Mouse (Mus musculus) intestine, embryonic 14.5 days (tissue): Measurements from ENCODE around the gene Itga11. TPM values are rescaled to one million over a fixed set of nuclear protein-coding genes. Genes with fewer than 3 reads are reported as not detected.

Source experiments
- ATAC-seq: fragments of 200-750 bp; cut with Nextera tagmentation; replicated peaks from 2 replicates; pipeline ENCODE4 v1.8.0; 2017; ENCODE audit warnings: low read depth, moderate number of reproducible peaks, moderate TSS enrichment, moderate library complexity; ENCODE audit not compliant: low FRiP score, low TSS enrichment
- DNase-seq: peaks from one replicate; pipeline ENCODE4 v3.0.0-alpha.2; 2018; ENCODE audit warnings: low spot score
- H3K27ac ChIP-seq: fragments of 300-500 bp; sonication (generic); 2 replicates; pipeline ENCODE4 v1.5.1; 2014; ENCODE audit warnings: low read depth, mild to moderate bottlenecking, control low read depth
- H3K27me3 ChIP-seq: fragments of 300-500 bp; sonication (generic); replicated peaks from 2 replicates; pipeline ENCODE4 v1.6.1; 2014; ENCODE audit warnings: low read length, control low read depth; ENCODE audit not compliant: control insufficient read depth, insufficient read depth
- H3K36me3 ChIP-seq: fragments of 300-500 bp; sonication (generic); 2 replicates; pipeline ENCODE4 v1.6.1; 2014; ENCODE audit warnings: low read length, control low read depth; ENCODE audit not compliant: control insufficient read depth, insufficient read depth
- H3K4me1 ChIP-seq: fragments of 300-500 bp; sonication (generic); replicated peaks from 2 replicates; pipeline ENCODE4 v1.6.1; 2014; ENCODE audit warnings: low read length, control low read depth, mixed read lengths; ENCODE audit not compliant: control insufficient read depth, insufficient read depth
- H3K4me2 ChIP-seq: fragments of 300-500 bp; sonication (generic); 2 replicates; pipeline ENCODE4 v1.6.1; 2014; ENCODE audit warnings: low read length
- H3K4me3 ChIP-seq: fragments of 300-500 bp; sonication (generic); 2 replicates; pipeline ENCODE4 v1.5.1; 2014; ENCODE audit warnings: low read depth, low read length, control low read depth, mixed read lengths
- H3K9ac ChIP-seq: fragments of 300-500 bp; sonication (generic); 2 replicates; pipeline ENCODE4 v1.6.1; 2014; ENCODE audit warnings: mild to moderate bottlenecking, low read length
- H3K9me3 ChIP-seq: fragments of 300-500 bp; sonication (generic); 2 replicates; pipeline ENCODE4 v1.6.1; 2016; ENCODE audit warnings: low read length, control low read depth; ENCODE audit not compliant: control insufficient read depth
- WGBS: fragments of 180-500 bp; shearing (Covaris S2); extraction: QIAGEN DNeasy Blood & Tissue Kit; methylation state at CpG from one replicate; pipeline ENCODE4 v1.1.7; 2014; 5-methylcytosine and 5-hydroxymethylcytosine counted together
- polyA plus RNA-seq: library from polyadenylated mRNA; unstranded; fragments of >200 nt; fragmentation: Nextera tagmentation; extraction: Ambion mirVana; gene quantifications from 2 replicates; pipeline ENCODE4 v1.2.1, GENCODE M21; 2014

Gene Itga11
- polyA plus RNA-seq: 4.2 and 4.8 TPM in 2 replicates

DNA sequence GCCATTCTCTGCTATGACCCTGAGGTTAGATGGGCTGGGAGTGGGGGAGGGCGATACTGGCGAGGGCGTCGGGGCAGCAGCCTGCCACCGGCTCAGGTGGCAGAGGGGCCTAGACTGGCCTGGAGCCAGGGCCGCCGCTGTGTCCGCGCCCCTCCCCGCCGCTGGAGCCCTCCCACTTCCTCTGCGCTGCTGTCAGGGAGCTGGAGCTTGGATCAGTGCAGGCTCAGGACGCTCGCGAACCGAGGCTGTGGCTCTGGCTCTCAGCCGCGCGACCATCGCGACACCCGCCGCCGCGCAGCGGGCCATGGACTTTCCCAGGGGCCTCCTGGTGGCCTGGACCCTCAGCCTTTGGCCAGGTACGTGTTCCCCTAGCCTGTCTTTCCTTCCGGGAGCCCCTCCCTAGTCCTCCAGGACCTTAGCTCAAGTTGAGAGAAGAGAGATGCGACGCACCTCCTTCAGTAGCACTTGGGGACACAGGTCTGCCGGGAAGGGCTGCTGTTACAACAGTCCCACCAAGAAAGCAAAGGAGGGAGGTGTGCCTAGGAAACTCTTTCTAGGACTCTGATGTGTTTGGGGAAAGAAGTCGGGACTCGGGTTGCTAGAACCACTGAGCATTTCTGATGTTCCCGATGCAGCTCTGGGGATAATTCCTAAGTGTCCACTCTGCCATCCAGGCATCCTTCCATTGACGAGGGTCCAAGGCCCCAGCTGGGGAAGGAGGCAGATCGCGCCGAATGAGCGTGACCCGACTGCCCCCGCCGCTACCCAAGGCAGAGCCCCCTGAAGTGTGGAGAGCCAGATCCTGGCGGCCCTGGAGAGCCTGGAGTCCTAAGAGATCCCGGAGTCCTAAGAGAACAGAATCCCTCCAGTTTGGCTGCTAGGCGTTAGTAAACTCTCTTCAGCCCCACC, at the start of gene Itga11:
Gene Itga11 (plus strand): TSS at position 186 of the 909 bp plus-strand sequence.
- peak; percentile 72 for DNase-seq
- Histone ChIP-seq H3K4me2 (peak within 1 kb of the TSS; percentile 77), H3K27ac (no peak within 1 kb of the TSS), H3K4me3 (peak within 1 kb of the TSS; percentile 46), H3K36me3 (no peaks in the 10 kb centered on the region), H3K4me1 (peaks cover 4% of the 10 kb centered on the region; the same call in 1 of the 2 replicates), H3K9ac (peak within 1 kb of the TSS; percentile 47), H3K9me3 (no peaks in the 10 kb centered on the region), H3K27me3 (peaks cover 38% of the 10 kb centered on the region)
- peak; percentile 76; the same call in 1 of the 2 replicates for ATAC-seq
- 2% methylated on average over 45 of the region's 45 CpGs for WGBS

GRCm38 (mm10) chr9:62630631-62631240, 46.9 kb upstream of the Itga11 start:
- Histone ChIP-seq H3K9ac (no peak overlapping the region), H3K4me3 (no peak overlapping the region), H3K27ac (no peak overlapping the region), H3K9me3 (0 out of 2 replicates have a peak, but pooled peaks cover 4% of the 10 kb centered on the region), H3K27me3 (no peaks in the 10 kb centered on the region), H3K4me2 (no peak overlapping the region), H3K36me3 (no peaks in the 10 kb centered on the region), H3K4me1 (no peaks in the 10 kb centered on the region; the same call in 1 of the 2 replicates)
- 72% methylated on average over 10 of the region's 10 CpGs for WGBS
- ATAC-seq: no peak
- no peak for DNase-seq

- Histone ChIP-seq H3K27me3 (no peaks in the 10 kb centered on the region), H3K36me3 (no peaks in the 10 kb centered on the region), H3K9ac (no peak overlapping the region), H3K4me2 (no peak overlapping the region), H3K4me1 (no peaks in the 10 kb centered on the region; the same call in 1 of the 2 replicates), H3K27ac (no peak overlapping the region), H3K9me3 (0 out of 2 replicates have a peak, but pooled peaks cover 4% of the 10 kb centered on the region), H3K4me3 (no peak overlapping the region)
- DNase-seq: no peak
- 35% methylated on average over 6 of the region's 6 CpGs for WGBS
- no peak for ATAC-seq
Measured at GRCm38 (mm10) chr9:62632392-62632791, 45.2 kb upstream of the Itga11 start.

DNA sequence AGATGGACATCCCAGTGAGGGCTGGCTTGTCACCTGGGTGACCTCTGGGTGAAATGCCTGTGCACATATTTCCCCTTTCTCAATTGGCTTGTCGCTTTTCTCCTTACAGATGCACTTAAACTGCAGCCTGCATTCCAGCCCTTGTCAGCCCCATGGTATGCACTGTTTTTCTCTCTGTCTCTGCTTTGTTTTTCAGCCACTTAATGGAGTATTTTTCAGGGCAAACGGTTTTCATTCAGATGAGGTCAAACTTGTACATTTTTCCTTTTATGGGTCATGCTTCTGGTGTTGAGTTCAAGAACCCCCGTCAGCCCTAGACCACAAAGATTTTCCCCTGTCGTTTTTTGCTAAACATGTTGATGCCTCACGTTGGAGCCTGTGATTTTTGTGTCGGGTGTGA, 39.6 kb upstream of the Itga11 start:
- 33% methylated on average over 6 of the region's 6 CpGs for WGBS
- DNase-seq: no peak
- ATAC-seq: no peak

GRCm38 (mm10) chr9:62639686-62640085, 37.9 kb upstream of the Itga11 start:
- H3K4me2 ChIP-seq: no peak overlapping the region
- no peaks in the 10 kb centered on the region for H3K4me1 ChIP-seq
- ATAC-seq: no peak
- no peaks in the 10 kb centered on the region for H3K27me3 ChIP-seq
- no peak overlapping the region for H3K9ac ChIP-seq
- H3K9me3 ChIP-seq: no peaks in the 10 kb centered on the region
- DNase-seq: no peak
- H3K27ac ChIP-seq: no peak overlapping the region
- H3K4me3 ChIP-seq: no peak overlapping the region
- H3K36me3 ChIP-seq: no peaks in the 10 kb centered on the region
- 74% methylated on average over 4 of the region's 4 CpGs for WGBS

More for the DNA sequence above, 39.6 kb upstream of the Itga11 start:
- no peaks in the 10 kb centered on the region for H3K27me3 ChIP-seq
- H3K36me3 ChIP-seq: no peaks in the 10 kb centered on the region
- H3K4me2 ChIP-seq: no peak overlapping the region
- no peaks in the 10 kb centered on the region for H3K4me1 ChIP-seq
- no peak overlapping the region for H3K9ac ChIP-seq
- no peak overlapping the region for H3K27ac ChIP-seq
- no peaks in the 10 kb centered on the region for H3K9me3 ChIP-seq
- no peak overlapping the region for H3K4me3 ChIP-seq

DNA sequence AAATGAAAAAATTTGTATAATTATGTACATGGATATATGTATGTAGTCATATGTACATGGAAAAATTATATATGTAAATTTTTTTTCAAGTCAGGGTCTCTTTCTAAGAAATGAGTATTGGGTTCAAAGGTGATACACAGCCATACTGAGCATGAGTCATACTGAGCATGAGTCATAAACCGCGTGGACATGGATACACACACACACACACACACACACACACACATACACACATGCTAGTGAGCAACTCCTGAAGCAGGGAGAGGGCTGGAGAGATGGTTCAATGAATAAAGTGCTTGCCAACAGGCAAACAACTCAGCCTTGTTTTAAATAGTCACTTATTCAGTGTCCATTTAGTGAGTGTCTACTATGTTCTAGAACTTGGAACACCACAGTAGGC, 37.4 kb upstream of the Itga11 start:
- Histone ChIP-seq H3K9ac (no peak overlapping the region), H3K9me3 (no peaks in the 10 kb centered on the region), H3K27me3 (no peaks in the 10 kb centered on the region), H3K36me3 (no peaks in the 10 kb centered on the region), H3K4me3 (no peak overlapping the region), H3K4me2 (no peak overlapping the region), H3K27ac (no peak overlapping the region), H3K4me1 (no peaks in the 10 kb centered on the region)
- 80% methylated on average over 2 of the region's 2 CpGs for WGBS
- DNase-seq (no peak), ATAC-seq (no peak)

DNA sequence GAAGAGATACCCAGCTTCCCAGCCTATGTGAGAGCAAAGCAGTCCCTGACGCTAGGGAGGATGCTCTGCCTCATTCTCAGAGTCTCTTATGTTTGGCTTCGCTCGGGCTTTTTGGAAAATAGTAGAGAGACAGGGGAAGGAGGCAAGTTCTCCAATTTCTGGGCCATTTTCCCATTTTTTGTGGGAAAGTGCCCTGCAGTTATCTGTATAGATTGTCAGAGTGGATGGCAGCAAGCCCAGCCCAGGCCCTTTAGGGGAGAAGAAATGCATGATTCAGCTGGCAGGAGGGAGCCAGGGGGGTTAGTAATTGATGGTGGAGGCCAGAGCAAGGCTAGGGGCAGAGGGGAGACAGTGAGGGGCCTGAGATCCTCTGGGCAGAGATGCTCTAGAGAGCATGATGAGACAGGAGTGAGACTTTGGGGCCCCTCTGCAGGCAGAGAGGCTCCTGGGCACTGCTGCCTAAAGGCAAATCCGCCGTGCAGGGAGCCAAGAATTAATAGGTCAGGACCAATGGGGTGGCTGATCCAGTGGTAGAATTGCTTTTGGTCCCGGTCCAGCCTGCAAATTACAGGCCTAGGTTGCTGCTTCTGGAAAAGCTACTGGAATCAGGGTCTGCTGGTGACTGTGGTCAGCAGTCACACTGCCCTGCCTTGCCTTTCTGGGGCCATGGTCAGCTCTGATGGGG, 31.8 kb upstream of the Itga11 start:
- H3K36me3 ChIP-seq: no peaks in the 10 kb centered on the region
- H3K4me3 ChIP-seq: no peak overlapping the region
- no peak overlapping the region for H3K9ac ChIP-seq
- ATAC-seq: no peak
- H3K27ac ChIP-seq: no peak overlapping the region
- DNase-seq: no peak
- H3K27me3 ChIP-seq: no peaks in the 10 kb centered on the region
- no peaks in the 10 kb centered on the region for H3K9me3 ChIP-seq
- H3K4me2 ChIP-seq: no peak overlapping the region
- WGBS: 68% methylated on average over 6 of the region's 6 CpGs
- no peaks in the 10 kb centered on the region for H3K4me1 ChIP-seq

DNA sequence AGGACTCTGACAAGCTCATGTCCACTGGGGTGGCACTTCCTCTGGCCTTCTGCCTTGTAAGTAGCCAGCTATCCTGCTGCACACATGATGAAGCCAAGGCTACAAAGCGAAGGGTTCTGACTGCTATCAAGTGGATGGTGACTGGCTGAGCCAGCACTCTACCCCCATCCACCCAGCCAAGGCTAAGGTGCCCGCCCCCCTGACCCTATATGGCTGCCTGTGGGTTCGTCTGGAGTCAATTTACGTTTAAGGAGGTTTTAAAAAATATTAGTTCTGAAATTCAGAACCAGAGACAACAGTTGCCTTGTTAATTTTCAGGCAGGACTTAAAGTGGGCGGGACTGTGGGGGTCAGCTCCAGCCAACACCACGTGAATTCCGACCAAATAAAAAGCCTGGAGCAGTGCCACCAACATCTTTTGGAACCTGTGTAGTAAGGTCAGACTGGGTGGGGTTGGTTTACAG, 30.9 kb upstream of the Itga11 start:
- H3K4me2 ChIP-seq: no peak overlapping the region
- no peaks in the 10 kb centered on the region for H3K4me1 ChIP-seq
- H3K27ac ChIP-seq: no peak overlapping the region
- no peaks in the 10 kb centered on the region for H3K27me3 ChIP-seq
- no peak overlapping the region for H3K4me3 ChIP-seq
- no peaks in the 10 kb centered on the region for H3K9me3 ChIP-seq
- no peaks in the 10 kb centered on the region for H3K36me3 ChIP-seq
- ATAC-seq (no peak), DNase-seq (no peak)
- WGBS: 63% methylated on average over 7 of the region's 7 CpGs
- H3K9ac ChIP-seq: no peak overlapping the region
